Mouse (Mus musculus): ENCODE data around the gene Gusb.

- TF ChIP-seq POLR2A (IDR thresholded peaks at IDR 0.05; ENCODE audit: low read depth, low read length) (no peak), CTCF (IDR thresholded peaks at IDR 0.05; ENCODE audit: extremely low read depth, insufficient read depth, insufficient read length, insufficient replicate concordance) (0 out of 2 replicates have a peak, but pooled peaks have one; percentile 33)
Measured at GRCm38 (mm10) chr5:130010961-130011360, 8.1 kb upstream of the Gusb start.

Data from spleen, adult 2 months (tissue).